Mouse (Mus musculus) embryonic facial prominence, embryonic 11.5 days (tissue): ENCODE data around the gene Phf3. TPM values are rescaled to one million over a fixed set of nuclear protein-coding genes. Genes with fewer than 3 reads are reported as not detected.

Experiments used
- polyA plus RNA-seq: library from polyadenylated mRNA; unstranded; fragments of >200 nt; fragmentation: Nextera tagmentation; extraction: Ambion mirVana; gene quantifications from 2 replicates; pipeline ENCODE4 v1.2.1, GENCODE M21; 2014

Phf3 gene
- polyA plus RNA-seq, 1 experiment from 2014 or later = 44.9 TPM

Other genes starting within 250 kb of the Phf3 start
- not detected in 2 replicates for gene AC153137.1, start 104.0 kb upstream of the Phf3 start, polyA plus RNA-seq